Mouse (Mus musculus): ENCODE measurements at regions not wholly inside any gene's neighbourhood (a gene's known extent, or its start where the extent isn't known, plus 50 kb on each side); places are given as distances from the start of the nearest gene placed in this dataset.

DNA sequence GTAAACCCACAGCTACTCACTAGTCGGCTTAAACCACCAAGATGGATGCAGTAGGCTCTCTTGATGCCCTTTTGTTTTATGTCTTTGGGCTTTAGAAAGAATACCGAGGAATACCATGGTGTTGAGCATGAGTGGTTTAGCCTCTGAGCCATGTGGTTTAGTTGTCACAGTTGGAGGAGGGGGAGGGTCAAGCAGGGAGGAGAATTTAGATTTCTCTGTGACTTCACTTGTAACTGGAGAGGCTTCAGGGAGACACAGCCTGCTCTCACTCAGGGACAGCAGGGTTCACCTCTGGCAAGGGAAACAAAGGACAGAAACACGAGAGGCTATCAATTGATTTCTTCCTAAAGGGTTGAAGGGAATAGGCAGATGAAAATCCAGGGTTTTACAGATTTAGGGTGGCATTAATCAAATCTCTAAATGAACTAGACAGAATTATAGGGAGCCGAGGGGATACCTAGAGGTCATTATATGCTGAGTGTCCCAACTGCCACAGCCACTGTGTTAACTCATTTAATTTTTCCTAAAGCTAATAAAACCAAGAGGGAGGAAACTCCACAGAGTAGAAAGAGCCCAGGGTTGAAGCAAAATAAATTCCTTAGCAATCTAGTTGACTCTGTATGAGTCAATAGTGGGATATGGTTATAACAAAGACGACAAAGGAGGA is 2113.7 kb upstream of the 5930422O12Rik start:
- intact Hi-C loops (cut with DNase I; ENCODE audit: low total_unique reads), result no loop called here
- DNase-seq, result no peak

- no peak for DNase-seq
- intact Hi-C loops (cut with DNase I; ENCODE audit: low total_unique reads), result no loop called here
Observed at GRCm38 (mm10) chr8:31315359-31315705, 2113.2 kb upstream of the 5930422O12Rik start.

GRCm38 (mm10) chr8:31333545-31334297 is 2094.8 kb upstream of the 5930422O12Rik start:
- DNase-seq, result no peak
- intact Hi-C loops (cut with DNase I; ENCODE audit: low total_unique reads), result no loop called here

GRCm38 (mm10) chr8:31348504-31348903 is 2080.0 kb upstream of the 5930422O12Rik start:
- intact Hi-C loops (cut with DNase I; ENCODE audit: low total_unique reads), result no loop called here

DNA sequence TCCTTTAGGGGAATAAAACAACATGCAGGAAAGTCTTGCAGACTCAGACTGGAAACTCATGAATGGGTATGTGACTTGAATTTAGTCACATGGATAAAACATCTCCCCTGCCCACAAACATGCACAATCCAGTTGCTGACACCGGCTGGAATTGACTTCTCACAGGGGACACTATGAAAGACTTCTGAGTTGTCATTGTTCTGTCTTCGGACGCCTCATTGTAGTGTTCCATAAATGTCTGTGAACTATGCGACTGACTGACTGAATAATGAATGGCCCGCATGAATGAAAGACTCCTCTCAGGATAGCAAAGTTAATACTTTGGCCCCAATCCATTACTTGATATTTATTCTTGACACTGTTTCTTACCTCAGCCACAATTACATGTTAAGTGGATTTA is 2058.9 kb upstream of the 5930422O12Rik start:
- intact Hi-C loops (cut with DNase I; ENCODE audit: low total_unique reads), result no loop called here

More at GRCm38 (mm10) chr8:31348504-31348903, 2080.0 kb upstream of the 5930422O12Rik start:
- DNase-seq, result no peak

DNA sequence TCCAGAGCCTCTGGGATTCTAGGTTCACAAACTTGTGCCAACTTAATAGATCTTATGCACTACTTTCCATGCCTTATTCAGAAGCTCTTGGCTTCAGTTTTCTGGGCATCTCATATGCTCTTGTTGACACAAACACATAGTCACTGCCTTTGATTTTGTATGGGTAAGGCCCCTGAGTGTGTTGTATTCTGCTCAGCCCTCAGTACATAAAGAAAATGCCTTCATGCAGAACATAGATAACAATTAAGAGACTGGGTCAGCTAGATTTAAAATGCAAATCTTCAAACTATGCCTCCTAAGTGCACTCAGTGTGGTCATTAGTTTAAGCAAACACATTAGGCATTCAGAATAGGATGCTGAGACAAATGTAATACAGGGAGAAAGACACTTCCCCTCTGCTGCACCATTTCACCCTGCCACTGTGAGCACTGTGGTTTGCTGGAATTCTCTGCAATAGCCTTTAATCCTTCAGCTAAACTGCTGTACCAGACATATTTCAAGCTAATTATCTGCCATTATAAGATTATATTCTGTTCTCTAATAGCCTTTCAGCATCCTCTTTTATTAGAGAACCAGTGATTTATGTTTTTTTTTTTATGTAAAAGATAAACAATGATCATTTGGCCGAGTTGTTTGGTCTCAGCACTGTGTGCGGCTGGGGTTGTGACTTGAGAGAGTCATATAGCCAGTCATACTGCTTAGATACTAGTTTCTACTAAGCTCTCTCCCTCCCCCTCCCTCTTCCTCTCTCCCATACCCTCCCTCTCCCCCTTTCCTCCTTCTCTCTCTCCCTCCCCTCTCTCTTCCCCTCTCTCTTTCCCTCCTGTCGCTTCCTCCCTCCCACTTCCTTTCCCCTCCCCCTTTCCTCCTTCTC is 2058.1 kb upstream of the 5930422O12Rik start:
- intact Hi-C loops (cut with DNase I; ENCODE audit: low total_unique reads), result no loop called here
- no peak for DNase-seq

More for the DNA sequence above, 2058.9 kb upstream of the 5930422O12Rik start:
- no peak for DNase-seq

GRCm38 (mm10) chr8:31371656-31372055 is 2056.9 kb upstream of the 5930422O12Rik start:
- intact Hi-C loops (cut with DNase I; ENCODE audit: low total_unique reads), result no loop called here
- DNase-seq, result no peak

DNA sequence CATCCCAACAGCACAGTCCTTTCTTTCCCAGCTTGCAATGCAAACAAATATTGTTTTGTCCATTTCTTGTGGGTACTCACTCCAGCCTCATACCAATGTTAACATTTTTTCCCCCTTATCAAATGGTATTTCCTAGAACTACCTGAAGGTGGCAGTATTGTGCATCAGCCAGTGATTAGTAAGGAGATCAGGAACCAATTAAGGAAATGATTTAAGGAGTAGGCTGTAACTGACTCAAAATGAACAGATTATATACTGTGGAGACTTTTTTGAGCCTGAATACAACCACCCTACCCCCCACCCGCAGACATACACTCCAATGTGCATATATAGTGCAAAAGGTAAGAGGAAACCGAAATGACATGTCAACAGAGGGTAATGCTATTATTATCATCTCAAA is 2056.1 kb upstream of the 5930422O12Rik start:
- DNase-seq, result no peak
- intact Hi-C loops (cut with DNase I; ENCODE audit: low total_unique reads), result no loop called here

DNA sequence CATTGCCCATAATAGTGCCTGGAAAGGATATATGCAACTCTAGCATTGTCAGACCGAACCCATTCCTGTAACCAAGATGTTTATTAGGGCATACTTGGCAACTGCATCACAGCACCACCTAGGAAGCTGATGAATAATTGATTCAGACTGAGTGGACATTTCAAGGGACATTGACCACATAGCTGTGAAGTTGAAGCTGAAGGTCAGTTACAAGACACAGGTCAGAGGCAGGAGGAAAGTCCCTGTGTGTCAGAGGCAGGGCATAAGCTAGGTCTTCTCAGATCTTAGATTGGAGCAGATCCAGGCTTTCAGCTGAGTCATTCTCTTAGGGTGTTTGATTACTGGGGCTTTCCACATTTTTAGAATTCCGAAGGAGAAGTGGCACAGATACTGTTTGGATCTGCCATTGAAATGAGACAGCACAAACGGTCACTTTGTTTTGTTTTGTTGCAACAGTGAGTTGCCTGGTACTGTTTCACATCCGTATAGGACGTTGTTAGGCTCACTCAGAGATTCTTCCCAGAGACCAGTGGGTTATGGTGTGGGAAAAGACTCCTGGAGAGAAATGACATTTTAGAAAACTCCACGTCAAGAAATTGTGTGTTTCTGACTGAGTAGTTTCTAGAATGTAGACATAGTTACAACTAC is 2055.2 kb upstream of the 5930422O12Rik start:
- no peak for DNase-seq
- intact Hi-C loops (cut with DNase I; ENCODE audit: low total_unique reads), result no loop called here

GRCm38 (mm10) chr8:31377698-31378334 is 2050.7 kb upstream of the 5930422O12Rik start:
- no peak for DNase-seq
- intact Hi-C loops (cut with DNase I; ENCODE audit: low total_unique reads), result no loop called here

DNA sequence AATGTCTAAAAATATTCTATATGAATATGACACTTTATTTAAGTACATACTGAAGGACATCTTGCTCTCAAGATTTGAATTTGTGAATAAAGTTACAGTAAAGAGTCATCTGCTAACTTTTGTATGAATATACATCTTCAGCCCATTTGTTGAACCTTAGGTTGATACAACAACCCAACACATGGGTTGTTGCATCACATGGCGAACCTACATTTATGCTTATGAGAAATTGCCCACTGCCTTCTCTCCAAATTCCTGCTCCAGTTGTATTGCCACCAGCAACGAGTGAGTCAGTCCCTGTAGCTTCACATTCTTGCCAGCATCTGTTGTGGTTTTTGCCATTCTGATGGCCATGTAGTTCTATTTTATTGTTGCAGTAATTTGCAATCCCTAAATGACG is 2023.7 kb upstream of the 5930422O12Rik start:
- intact Hi-C loops (cut with DNase I; ENCODE audit: low total_unique reads), result no loop called here
- no peak for DNase-seq

DNA sequence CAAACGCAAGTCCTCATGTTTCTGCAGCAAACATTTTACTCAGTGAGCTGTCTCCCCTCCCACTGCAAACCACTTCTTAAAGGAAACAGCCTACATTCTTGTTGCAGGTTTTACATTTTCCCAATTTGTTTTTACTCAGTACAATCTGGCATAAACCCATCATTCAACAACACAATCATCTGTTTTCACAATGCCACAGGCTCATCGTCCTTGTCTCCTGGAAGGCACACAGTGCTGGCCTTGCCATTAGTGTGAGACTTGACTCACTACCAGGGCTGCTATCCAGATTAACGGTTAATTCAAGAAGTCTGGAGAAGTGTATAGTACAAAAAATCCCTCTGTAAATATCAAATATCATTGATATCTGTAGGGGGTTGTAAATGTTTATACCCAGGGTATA is 2006.3 kb upstream of the 5930422O12Rik start:
- intact Hi-C loops (cut with DNase I; ENCODE audit: low total_unique reads), result no loop called here
- no peak for DNase-seq

DNA sequence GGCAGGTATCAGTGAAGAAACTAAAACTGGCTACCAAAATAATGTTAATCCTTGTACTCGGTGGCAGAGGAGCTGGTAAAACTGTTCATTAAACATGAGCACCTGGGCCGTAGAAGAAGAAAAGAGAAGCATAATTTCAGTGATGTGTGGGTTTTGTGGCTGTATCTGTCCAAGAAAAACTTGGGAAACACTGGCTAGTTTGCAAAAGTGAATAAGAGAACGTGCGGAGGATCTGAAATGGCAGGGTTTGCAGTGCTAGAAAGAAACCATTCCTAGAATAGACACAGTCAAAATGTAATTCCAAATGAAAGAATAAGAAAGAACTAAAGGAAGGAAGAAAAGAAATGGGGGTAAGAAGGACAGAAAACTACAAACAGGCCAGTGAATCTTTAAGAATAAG is 2000.8 kb upstream of the 5930422O12Rik start:
- DNase-seq, result no peak
- intact Hi-C loops (cut with DNase I; ENCODE audit: low total_unique reads), result no loop called here

- intact Hi-C loops (cut with DNase I; ENCODE audit: low total_unique reads), result no loop called here
- DNase-seq, result peak; percentile 11
Observed at GRCm38 (mm10) chr8:31436445-31437191, 1991.9 kb upstream of the 5930422O12Rik start.

DNA sequence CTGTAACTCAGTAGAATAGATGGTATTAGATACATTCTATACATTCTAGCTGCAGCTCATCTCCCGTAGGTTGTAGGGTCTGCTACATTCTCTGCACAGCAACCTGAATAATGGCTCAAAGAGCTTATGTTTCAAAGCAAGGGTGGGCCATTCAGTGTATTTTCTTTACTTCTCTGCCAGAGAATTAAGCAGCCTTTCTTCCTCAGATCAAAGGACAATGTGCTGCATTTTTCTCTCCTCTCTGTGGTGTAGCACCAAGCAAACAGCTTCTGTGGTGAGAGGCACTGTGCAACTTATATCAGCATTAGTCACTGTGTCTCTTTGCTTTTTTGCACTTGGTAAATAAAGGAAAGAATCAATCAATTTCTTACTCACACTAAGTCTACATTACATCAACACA is 1983.7 kb upstream of the 5930422O12Rik start:
- intact Hi-C loops (cut with DNase I; ENCODE audit: low total_unique reads), result no loop called here
- no peak for DNase-seq

DNA sequence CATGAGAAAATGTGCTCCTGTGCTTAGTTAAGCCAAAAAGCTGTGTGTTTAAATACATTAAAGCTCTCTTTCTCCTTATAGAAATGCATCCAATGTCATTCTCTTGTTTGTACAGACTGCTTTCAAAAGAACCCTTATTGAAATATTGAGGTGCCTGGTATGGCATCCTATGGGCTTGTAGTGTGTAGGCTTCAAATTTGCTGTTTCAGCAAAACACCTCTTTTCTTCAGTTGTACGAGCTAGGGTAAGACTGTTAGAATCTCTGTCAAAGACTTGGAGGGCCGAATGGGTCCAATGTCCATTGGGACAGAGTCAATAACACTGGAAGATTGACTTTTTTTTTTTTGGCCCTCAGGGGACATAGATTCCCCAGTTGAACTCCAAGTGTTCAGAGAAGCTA is 1980.5 kb upstream of the 5930422O12Rik start:
- intact Hi-C loops (cut with DNase I; ENCODE audit: low total_unique reads), result no loop called here
- DNase-seq, result no peak

- DNase-seq, result no peak
- intact Hi-C loops (cut with DNase I; ENCODE audit: low total_unique reads), result no loop called here
Observed at GRCm38 (mm10) chr8:31454736-31455391, 1973.6 kb upstream of the 5930422O12Rik start.

- intact Hi-C loops (cut with DNase I; ENCODE audit: low total_unique reads), result no loop called here
- DNase-seq, result no peak
Observed at GRCm38 (mm10) chr8:31460349-31460748, 1968.2 kb upstream of the 5930422O12Rik start.
